Mouse (Mus musculus): ENCODE measurements around the gene Ampd2. TPM values are rescaled to one million over a fixed set of nuclear protein-coding genes. Genes with fewer than 3 reads are reported as not detected.

The Ampd2 gene
- total and polyA plus RNA-seq, 2 experiments from 2014 or later, result 58.8 to 79.8 TPM

DNA sequence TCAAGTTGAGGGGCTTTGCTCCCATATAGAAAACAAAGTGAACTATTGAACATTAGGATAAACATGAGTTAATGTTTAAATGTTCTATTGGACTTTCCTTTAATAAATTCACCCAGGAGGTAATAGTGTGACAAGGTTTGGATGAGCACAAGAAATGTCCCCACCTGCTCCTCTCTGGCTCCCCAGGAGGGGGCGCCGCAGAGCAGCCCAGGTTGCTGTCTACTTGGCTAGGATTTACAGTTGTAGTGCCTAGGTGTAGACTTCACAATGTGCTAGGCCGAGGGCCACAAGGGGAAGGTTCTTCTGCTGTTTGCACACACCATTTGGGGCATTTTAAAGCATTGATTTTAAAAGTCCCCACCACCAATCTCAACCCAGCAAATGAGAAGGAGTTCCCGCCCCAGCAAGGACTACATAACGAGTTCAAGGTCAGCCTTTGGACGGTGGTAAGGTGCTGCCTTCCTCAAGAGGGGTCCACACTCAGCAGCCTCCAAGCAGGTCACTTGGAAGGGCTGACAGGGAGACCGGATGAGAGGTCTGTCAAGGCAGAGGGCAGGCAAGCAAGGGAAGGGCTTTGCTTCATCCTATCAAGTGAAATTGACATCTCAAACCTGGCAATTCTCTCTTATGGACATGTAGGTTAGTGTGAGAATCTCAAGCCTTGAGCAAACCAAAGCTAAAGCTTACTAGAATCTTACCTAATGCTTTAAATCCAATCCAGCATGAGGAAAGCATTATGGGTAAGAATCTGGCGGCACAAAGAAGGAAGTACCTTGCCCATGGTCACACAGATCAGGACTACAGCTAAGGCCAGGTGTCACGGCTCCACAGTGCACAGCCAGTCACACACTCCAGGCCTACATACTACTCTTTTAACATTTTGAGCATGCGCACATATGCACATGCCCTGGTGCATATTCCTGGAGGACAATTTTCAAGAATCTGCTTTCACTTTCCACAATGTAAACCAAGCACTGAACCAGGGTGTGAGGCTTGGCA is 15.9 kb downstream of the Ampd2 start:
- Histone ChIP-seq H3K4me3 (ENCODE audit: low read depth, low read length) (no peak overlapping the region), H3K27me3 (ENCODE audit: insufficient read depth, low read length) (no peaks in the 10 kb centered on the region), H3K9me3 (ENCODE audit: low read length) (no peaks in the 10 kb centered on the region), H3K36me3 (ENCODE audit: insufficient read depth, low read length) (peaks cover 14% of the 10 kb centered on the region), H3K9ac (replicated peaks; ENCODE audit: low read length, poor library complexity, severe bottlenecking) (no peak overlapping the region), H3K27ac (ENCODE audit: low read depth, low read length) (no peak overlapping the region), H3K4me1 (ENCODE audit: insufficient read depth, low read length) (no peaks in the 10 kb centered on the region), H3K4me2 (ENCODE audit: low read depth, low read length, poor library complexity, severe bottlenecking) (no peak overlapping the region)
- peak; percentile 30 for DNase-seq (ENCODE audit: low spot score)
- peak; percentile 74 for TF ChIP-seq CTCF (IDR thresholded peaks at IDR 0.05)
- 69% methylated on average over 10 of the region's 10 CpGs for WGBS
- no peak for ATAC-seq (ENCODE audit: low FRiP score)

DNA sequence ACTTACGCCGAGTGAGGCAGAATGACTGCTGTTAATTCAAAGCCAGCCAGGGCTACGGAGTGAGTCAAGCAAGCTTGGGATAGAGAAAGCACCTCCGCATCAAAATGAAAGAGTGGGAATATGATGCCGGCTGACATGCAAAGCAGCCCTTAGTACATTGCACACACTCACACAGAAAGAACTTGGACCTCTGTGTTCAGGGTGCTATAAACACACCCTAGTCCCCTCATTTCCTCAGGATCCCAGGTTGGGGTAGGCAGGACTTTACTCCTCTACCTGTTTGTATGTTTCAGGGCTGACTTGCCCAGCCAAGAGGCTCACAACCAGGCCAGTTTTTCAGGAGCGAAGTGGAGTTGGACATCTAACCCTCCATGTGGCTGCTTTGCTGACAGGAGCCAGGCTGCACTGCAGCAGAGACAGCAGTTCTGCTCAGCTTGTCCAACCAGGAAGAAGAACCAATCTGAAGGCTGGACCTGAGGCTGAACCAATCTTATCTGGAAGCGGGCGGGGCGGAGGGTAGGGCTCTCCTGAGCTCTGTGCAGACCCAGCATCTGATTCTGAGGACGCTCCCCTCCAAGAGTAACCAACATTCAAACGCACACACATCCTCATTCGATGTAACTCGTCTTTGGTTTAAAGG is 17.1 kb downstream of the Ampd2 start:
- TF ChIP-seq CTCF (IDR thresholded peaks at IDR 0.05), result no peak
- Histone ChIP-seq H3K4me1 (ENCODE audit: insufficient read depth, low read length) (no peaks in the 10 kb centered on the region), H3K9me3 (ENCODE audit: low read length) (no peaks in the 10 kb centered on the region), H3K4me3 (ENCODE audit: low read depth, low read length) (no peak overlapping the region), H3K27me3 (ENCODE audit: insufficient read depth, low read length) (no peaks in the 10 kb centered on the region), H3K4me2 (ENCODE audit: low read depth, low read length, poor library complexity, severe bottlenecking) (no peak overlapping the region), H3K27ac (ENCODE audit: low read depth, low read length) (no peak overlapping the region), H3K36me3 (ENCODE audit: insufficient read depth, low read length) (peaks cover 1% of the 10 kb centered on the region), H3K9ac (replicated peaks; ENCODE audit: low read length, poor library complexity, severe bottlenecking) (no peak overlapping the region)
- WGBS, result 82% methylated on average over 13 of the region's 13 CpGs
- no peak for ATAC-seq (ENCODE audit: low FRiP score)
- DNase-seq (ENCODE audit: low spot score), result no peak

DNA sequence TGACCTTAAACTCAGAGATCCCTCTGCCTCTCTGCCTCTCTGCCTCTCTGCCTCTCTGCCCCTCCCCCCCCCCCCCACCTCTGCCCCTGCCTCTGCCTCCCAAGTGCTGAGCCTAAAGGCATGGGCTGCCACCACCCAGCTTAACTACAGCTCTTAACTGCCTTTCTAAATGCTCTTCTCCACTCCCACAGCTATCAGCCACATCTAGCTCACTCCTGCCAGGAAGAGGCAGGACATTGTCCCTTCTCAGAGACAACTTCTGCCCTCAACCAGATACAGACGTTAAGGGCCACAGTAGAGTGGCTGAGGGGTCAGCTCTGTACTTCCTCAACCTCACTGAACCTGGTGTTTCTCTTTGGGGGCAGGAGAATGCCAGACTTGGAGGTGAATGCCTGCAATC is 17.6 kb downstream of the Ampd2 start:
- Histone ChIP-seq H3K9ac (replicated peaks; ENCODE audit: low read length, poor library complexity, severe bottlenecking) (no peak overlapping the region), H3K36me3 (ENCODE audit: insufficient read depth, low read length) (no peaks in the 10 kb centered on the region; the same call in 1 of the 2 replicates), H3K9me3 (ENCODE audit: low read length) (no peaks in the 10 kb centered on the region), H3K27ac (ENCODE audit: low read depth, low read length) (no peak overlapping the region), H3K4me1 (ENCODE audit: insufficient read depth, low read length) (no peaks in the 10 kb centered on the region), H3K27me3 (ENCODE audit: insufficient read depth, low read length) (no peaks in the 10 kb centered on the region), H3K4me3 (ENCODE audit: low read depth, low read length) (no peak overlapping the region), H3K4me2 (ENCODE audit: low read depth, low read length, poor library complexity, severe bottlenecking) (no peak overlapping the region)
- no peak for TF ChIP-seq CTCF (IDR thresholded peaks at IDR 0.05)
- DNase-seq (ENCODE audit: low spot score), result no peak
- no peak for ATAC-seq (ENCODE audit: low FRiP score)
- WGBS, result 44% methylated on average over 1 of the region's 1 CpGs

DNA sequence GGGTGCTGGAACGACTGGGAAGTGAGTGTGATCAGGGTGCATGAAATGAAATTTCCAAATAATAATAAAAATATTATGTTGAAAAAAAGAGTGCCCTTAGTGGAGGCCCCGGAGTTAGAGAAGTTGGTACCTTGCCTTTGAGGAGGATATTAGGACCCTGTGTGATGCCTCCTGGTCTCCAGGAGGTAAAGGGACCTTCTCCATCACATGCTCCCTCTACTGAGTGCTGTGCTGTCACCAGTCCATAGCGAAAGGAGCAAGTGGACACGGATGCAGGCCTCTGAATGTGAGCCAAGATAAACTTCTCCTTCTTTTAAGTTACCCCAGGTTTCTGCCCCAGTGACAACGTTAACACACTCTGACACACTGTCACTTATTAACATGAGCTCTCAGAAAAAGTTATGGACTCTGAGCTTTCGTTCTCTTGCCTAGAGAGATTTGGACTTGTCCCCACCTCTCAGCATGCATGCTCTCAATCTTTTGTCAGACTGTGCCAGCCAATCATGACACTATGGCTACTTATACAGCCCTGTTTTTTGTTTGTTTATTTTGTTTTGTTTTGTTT is 19.0 kb downstream of the Ampd2 start:
- H3K27me3 ChIP-seq (ENCODE audit: insufficient read depth, low read length), result no peaks in the 10 kb centered on the region
- TF ChIP-seq CTCF (IDR thresholded peaks at IDR 0.05), result no peak
- H3K4me2 ChIP-seq (ENCODE audit: low read depth, low read length, poor library complexity, severe bottlenecking), result no peak overlapping the region
- H3K27ac ChIP-seq (ENCODE audit: low read depth, low read length), result no peak overlapping the region
- ATAC-seq (ENCODE audit: low FRiP score) (no peak), DNase-seq (ENCODE audit: low spot score) (no peak)
- H3K4me1 ChIP-seq (ENCODE audit: insufficient read depth, low read length), result no peaks in the 10 kb centered on the region
- no peak overlapping the region for H3K4me3 ChIP-seq (ENCODE audit: low read depth, low read length)
- WGBS, result 66% methylated on average over 6 of the region's 6 CpGs
- H3K9ac ChIP-seq (replicated peaks; ENCODE audit: low read length, poor library complexity, severe bottlenecking), result no peak overlapping the region
- H3K9me3 ChIP-seq (ENCODE audit: low read length), result no peaks in the 10 kb centered on the region
- no peaks in the 10 kb centered on the region for H3K36me3 ChIP-seq (ENCODE audit: insufficient read depth, low read length)

DNA sequence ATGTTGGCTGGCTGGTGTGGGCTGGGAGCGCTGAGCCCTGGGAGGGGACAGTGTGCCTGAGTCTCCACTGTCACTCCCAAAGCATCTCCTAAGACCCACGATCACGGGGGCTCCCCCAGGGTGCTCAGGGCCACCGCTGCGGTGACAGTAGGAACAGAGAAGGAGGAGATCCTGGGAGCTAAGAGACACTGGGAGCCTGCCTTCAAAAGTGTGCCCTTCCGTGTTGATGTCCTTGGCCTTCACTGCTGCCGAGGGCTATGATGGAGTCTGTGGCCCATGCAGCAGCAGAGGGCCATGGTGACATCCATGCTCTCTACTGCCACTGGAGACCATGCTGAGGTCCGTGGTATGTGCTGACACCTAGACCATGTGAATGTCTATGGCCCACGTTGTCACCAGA is 20.9 kb downstream of the Ampd2 start:
- Histone ChIP-seq H3K4me3 (ENCODE audit: low read depth, low read length) (no peak overlapping the region), H3K27ac (ENCODE audit: low read depth, low read length) (no peak overlapping the region), H3K27me3 (ENCODE audit: insufficient read depth, low read length) (no peaks in the 10 kb centered on the region), H3K9me3 (ENCODE audit: low read length) (no peaks in the 10 kb centered on the region), H3K36me3 (ENCODE audit: insufficient read depth, low read length) (no peaks in the 10 kb centered on the region), H3K9ac (replicated peaks; ENCODE audit: low read length, poor library complexity, severe bottlenecking) (no peak overlapping the region), H3K4me1 (ENCODE audit: insufficient read depth, low read length) (no peaks in the 10 kb centered on the region), H3K4me2 (ENCODE audit: low read depth, low read length, poor library complexity, severe bottlenecking) (no peak overlapping the region)
- WGBS, result 84% methylated on average over 9 of the region's 9 CpGs
- DNase-seq (ENCODE audit: low spot score) (no peak), ATAC-seq (ENCODE audit: low FRiP score) (no peak)
- no peak for TF ChIP-seq CTCF (IDR thresholded peaks at IDR 0.05)

DNA sequence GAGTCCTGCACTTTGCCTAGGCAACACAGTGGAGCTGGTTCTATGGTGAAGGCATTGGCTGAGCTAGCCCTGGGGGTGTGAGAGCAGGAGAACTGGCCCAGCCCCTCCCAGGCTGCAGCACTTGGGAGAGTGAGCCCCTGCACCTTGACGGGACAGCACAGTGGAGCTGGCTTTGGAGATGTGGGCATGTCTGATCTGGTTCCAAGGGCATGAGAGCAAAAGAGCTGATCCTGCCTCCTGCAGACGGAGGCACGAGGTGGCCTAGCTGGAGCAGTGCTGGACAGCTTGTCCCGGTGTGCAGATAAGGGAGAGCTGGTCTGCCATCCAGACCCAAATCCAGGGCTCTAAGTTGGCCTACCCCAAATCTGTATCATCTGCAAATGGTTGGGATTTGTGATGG is 21.8 kb downstream of the Ampd2 start:
- DNase-seq (ENCODE audit: low spot score) (no peak), ATAC-seq (ENCODE audit: low FRiP score) (no peak)
- WGBS, result 78% methylated on average over 4 of the region's 4 CpGs
- H3K9me3 ChIP-seq (ENCODE audit: low read length), result no peaks in the 10 kb centered on the region
- no peaks in the 10 kb centered on the region for H3K27me3 ChIP-seq (ENCODE audit: insufficient read depth, low read length)
- no peak overlapping the region for H3K4me2 ChIP-seq (ENCODE audit: low read depth, low read length, poor library complexity, severe bottlenecking)
- no peak for TF ChIP-seq CTCF (IDR thresholded peaks at IDR 0.05)
- H3K27ac ChIP-seq (ENCODE audit: low read depth, low read length), result no peak overlapping the region
- H3K9ac ChIP-seq (replicated peaks; ENCODE audit: low read length, poor library complexity, severe bottlenecking), result no peak overlapping the region
- H3K36me3 ChIP-seq (ENCODE audit: insufficient read depth, low read length), result no peaks in the 10 kb centered on the region
- no peak overlapping the region for H3K4me3 ChIP-seq (ENCODE audit: low read depth, low read length)
- H3K4me1 ChIP-seq (ENCODE audit: insufficient read depth, low read length), result no peaks in the 10 kb centered on the region

Measured in midbrain, postnatal 0 days (tissue).